In the genomic region with DNA sequence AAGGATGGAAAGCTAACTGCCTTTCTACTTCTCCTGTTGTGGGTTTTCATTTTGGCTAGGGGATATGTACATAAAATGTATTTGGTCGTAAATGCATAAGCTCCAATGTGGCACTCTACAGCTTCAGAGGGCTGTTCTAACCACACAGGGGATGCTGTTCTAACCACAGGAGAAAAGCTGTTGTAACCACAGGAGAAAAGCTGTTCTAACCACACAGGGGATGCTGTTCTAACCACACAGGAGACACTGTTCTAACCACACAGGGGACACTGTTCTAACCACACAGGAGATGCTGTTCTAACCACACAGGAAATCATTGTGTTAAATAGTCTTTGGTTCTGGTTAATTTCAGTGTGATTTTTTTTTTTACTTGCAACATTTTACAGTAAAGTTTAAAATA, we compare ENCODE assay signal across 14 mouse cellular contexts.
"Had no signal": no experiment of that assay in that cellular context is flagged by ENCODE, and none has a peak within 500 bp of the region (broad histone marks: within the 10 kb centered on the region; RNA-seq: fewer than 3 reads in every experiment).

No protein-coding gene starts in this region.

- H3K4me1 ChIP-seq: liver, embryonic 12.5 days; midbrain, embryonic 12.5 days had no signal

- H3K4me2 ChIP-seq: limb, embryonic 13.5 days; liver, embryonic 12.5 days; lung, embryonic 14.5 days; midbrain, embryonic 12.5 days had no signal

- H3K27ac ChIP-seq: limb, embryonic 13.5 days; liver, embryonic 12.5 days; midbrain, embryonic 12.5 days; stomach, postnatal 0 days had no signal

- ATAC-seq: liver, embryonic 12.5 days; midbrain, embryonic 16.5 days had no signal

- H3K27me3 ChIP-seq: limb, embryonic 13.5 days; liver, embryonic 12.5 days; midbrain, embryonic 12.5 days had no signal

- H3K9ac ChIP-seq: limb, embryonic 13.5 days; liver, embryonic 12.5 days; lung, embryonic 14.5 days; midbrain, embryonic 12.5 days had no signal

- H3K36me3 ChIP-seq: limb, embryonic 13.5 days; liver, embryonic 12.5 days; midbrain, embryonic 12.5 days had no signal

- DNase-seq: kidney, adult 8-10 months; kidney, postnatal 25 days; layer of hippocampus, adult 9-11 months; layer of hippocampus, postnatal 36 days; lung, embryonic 14.5 days; lung, postnatal 10 days; lung, postnatal 4 days; right cerebral cortex, postnatal 14 days; thymus, postnatal 4 days had no signal

- H3K9me3 ChIP-seq: limb, embryonic 13.5 days; liver, embryonic 12.5 days; midbrain, embryonic 12.5 days had no signal

- H3K4me3 ChIP-seq: limb, embryonic 13.5 days; liver, embryonic 12.5 days; midbrain, embryonic 12.5 days had no signal
